Mouse (Mus musculus): ENCODE results near the gene Fbxl7. TPM values are rescaled to one million over a fixed set of nuclear protein-coding genes. Genes with fewer than 3 reads are reported as not detected.

Gene Fbxl7
- polyA plus RNA-seq, 1 experiment from 2014 or later, result 21.2 TPM

- no peaks in the 10 kb centered on the region for H3K4me1 ChIP-seq (replicated peaks; ENCODE audit: control insufficient read depth, insufficient read depth, low read length)
- H3K9me3 ChIP-seq (ENCODE audit: control insufficient read depth, low read length), result no peaks in the 10 kb centered on the region
- H3K4me3 ChIP-seq (ENCODE audit: low read depth, low read length), result no peak overlapping the region
- WGBS, result 90% methylated on average over 4 of the region's 4 CpGs
- ATAC-seq (replicated peaks; ENCODE audit: low FRiP score, low TSS enrichment, low read depth) (no peak), DNase-seq (ENCODE audit: low spot score) (no peak)
- H3K27me3 ChIP-seq (replicated peaks; ENCODE audit: control insufficient read depth, insufficient read depth, low read length), result no peaks in the 10 kb centered on the region
- no peak overlapping the region for H3K9ac ChIP-seq (ENCODE audit: low read length)
- H3K27ac ChIP-seq (ENCODE audit: low read depth), result no peak overlapping the region
- H3K36me3 ChIP-seq (ENCODE audit: control insufficient read depth, insufficient read depth, low read length), result no peaks in the 10 kb centered on the region
- no peak overlapping the region for H3K4me2 ChIP-seq (ENCODE audit: low read length)
Measured at GRCm38 (mm10) chr15:26642563-26642962, 252.8 kb downstream of the Fbxl7 start.

DNA sequence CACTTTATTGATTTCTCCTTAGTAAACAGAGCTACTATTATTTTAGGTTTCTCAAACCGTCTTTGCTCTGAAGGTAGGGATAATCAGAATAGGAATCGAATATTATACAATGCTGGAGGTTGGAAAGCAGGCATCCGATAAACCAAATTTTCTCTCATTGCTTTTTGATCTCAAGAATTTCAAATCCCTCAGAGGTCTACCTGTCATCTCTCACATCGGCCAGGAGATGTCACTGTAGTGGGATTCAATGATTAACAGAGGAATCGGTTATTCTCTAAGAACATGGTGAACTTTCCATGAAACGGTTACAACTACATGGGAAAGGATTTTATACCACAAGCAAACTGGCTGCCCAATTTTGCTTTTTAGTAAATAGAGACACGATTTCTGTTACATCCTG, 255.7 kb downstream of the Fbxl7 start:
- 68% methylated on average over 7 of the region's 7 CpGs for WGBS
- Histone ChIP-seq H3K27me3 (replicated peaks; ENCODE audit: control insufficient read depth, insufficient read depth, low read length) (no peaks in the 10 kb centered on the region), H3K4me2 (ENCODE audit: low read length) (no peak overlapping the region), H3K36me3 (ENCODE audit: control insufficient read depth, insufficient read depth, low read length) (no peaks in the 10 kb centered on the region), H3K27ac (ENCODE audit: low read depth) (no peak overlapping the region), H3K9ac (ENCODE audit: low read length) (no peak overlapping the region), H3K9me3 (ENCODE audit: control insufficient read depth, low read length) (no peaks in the 10 kb centered on the region), H3K4me3 (ENCODE audit: low read depth, low read length) (no peak overlapping the region), H3K4me1 (replicated peaks; ENCODE audit: control insufficient read depth, insufficient read depth, low read length) (no peaks in the 10 kb centered on the region)
- no peak for DNase-seq (ENCODE audit: low spot score)
- ATAC-seq (replicated peaks; ENCODE audit: low FRiP score, low TSS enrichment, low read depth), result no peak

DNA sequence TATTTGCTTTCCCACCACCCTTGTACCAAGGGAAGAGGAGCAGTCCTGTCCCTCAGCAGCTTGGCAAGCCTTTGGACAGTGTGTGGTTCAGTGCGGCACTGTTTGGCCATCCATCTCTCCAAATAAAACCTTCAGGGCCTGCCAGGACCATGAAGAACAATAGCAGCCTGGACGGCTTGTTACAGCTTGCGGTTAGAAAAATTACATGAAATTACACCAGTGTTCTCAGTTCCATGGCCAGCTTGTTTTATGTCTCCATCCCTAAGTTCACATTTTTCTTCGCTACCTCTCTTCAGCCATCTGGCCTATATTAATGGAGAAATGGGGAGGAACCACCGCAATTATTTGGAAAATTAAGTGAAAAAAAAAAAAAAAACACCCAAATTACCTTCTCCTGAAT, 259.8 kb downstream of the Fbxl7 start:
- no peak overlapping the region for H3K9ac ChIP-seq (ENCODE audit: low read length)
- H3K4me1 ChIP-seq (replicated peaks; ENCODE audit: control insufficient read depth, insufficient read depth, low read length), result no peaks in the 10 kb centered on the region
- no peak overlapping the region for H3K27ac ChIP-seq (ENCODE audit: low read depth)
- no peak for DNase-seq (ENCODE audit: low spot score)
- no peaks in the 10 kb centered on the region for H3K36me3 ChIP-seq (ENCODE audit: control insufficient read depth, insufficient read depth, low read length)
- no peak for ATAC-seq (replicated peaks; ENCODE audit: low FRiP score, low TSS enrichment, low read depth)
- WGBS, result 85% methylated on average over 5 of the region's 5 CpGs
- H3K4me3 ChIP-seq (ENCODE audit: low read depth, low read length), result no peak overlapping the region
- H3K27me3 ChIP-seq (replicated peaks; ENCODE audit: control insufficient read depth, insufficient read depth, low read length), result no peaks in the 10 kb centered on the region
- no peak overlapping the region for H3K4me2 ChIP-seq (ENCODE audit: low read length)
- H3K9me3 ChIP-seq (ENCODE audit: control insufficient read depth, low read length), result no peaks in the 10 kb centered on the region

DNA sequence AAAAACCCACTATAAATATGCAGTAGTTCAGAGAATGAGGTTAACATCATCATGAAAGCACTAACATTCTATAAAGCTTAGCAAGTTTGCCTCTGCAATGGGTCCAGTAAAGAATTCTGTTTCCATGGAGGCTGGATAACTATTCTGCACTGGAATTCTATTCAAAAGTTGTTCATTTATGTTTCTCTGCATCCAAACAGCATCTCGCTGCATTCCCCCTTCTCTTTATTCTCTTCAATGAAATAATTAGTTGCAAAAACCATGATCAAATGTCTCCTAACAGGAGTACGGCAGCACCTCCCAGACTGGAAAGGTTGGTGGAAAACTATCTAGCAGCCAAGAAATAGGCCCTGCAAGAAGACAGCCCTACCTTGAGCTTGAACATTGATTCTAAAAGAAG, 267.2 kb downstream of the Fbxl7 start:
- no peak overlapping the region for H3K9ac ChIP-seq (ENCODE audit: low read length)
- H3K9me3 ChIP-seq (ENCODE audit: control insufficient read depth, low read length), result no peaks in the 10 kb centered on the region
- H3K27ac ChIP-seq (ENCODE audit: low read depth), result no peak overlapping the region
- ATAC-seq (replicated peaks; ENCODE audit: low FRiP score, low TSS enrichment, low read depth) (no peak), DNase-seq (ENCODE audit: low spot score) (no peak)
- no peaks in the 10 kb centered on the region for H3K4me1 ChIP-seq (replicated peaks; ENCODE audit: control insufficient read depth, insufficient read depth, low read length)
- no peak overlapping the region for H3K4me2 ChIP-seq (ENCODE audit: low read length)
- WGBS, result 96% methylated on average over 2 of the region's 2 CpGs
- no peaks in the 10 kb centered on the region for H3K27me3 ChIP-seq (replicated peaks; ENCODE audit: control insufficient read depth, insufficient read depth, low read length)
- H3K36me3 ChIP-seq (ENCODE audit: control insufficient read depth, insufficient read depth, low read length), result no peaks in the 10 kb centered on the region
- no peak overlapping the region for H3K4me3 ChIP-seq (ENCODE audit: low read depth, low read length)

GRCm38 (mm10) chr15:26623242-26623641, 272.1 kb downstream of the Fbxl7 start:
- Histone ChIP-seq H3K9me3 (ENCODE audit: control insufficient read depth, low read length) (no peaks in the 10 kb centered on the region), H3K4me3 (ENCODE audit: low read depth, low read length) (no peak overlapping the region), H3K4me2 (ENCODE audit: low read length) (no peak overlapping the region), H3K36me3 (ENCODE audit: control insufficient read depth, insufficient read depth, low read length) (no peaks in the 10 kb centered on the region), H3K27ac (ENCODE audit: low read depth) (no peak overlapping the region), H3K27me3 (replicated peaks; ENCODE audit: control insufficient read depth, insufficient read depth, low read length) (no peaks in the 10 kb centered on the region), H3K4me1 (replicated peaks; ENCODE audit: control insufficient read depth, insufficient read depth, low read length) (peaks cover 19% of the 10 kb centered on the region), H3K9ac (ENCODE audit: low read length) (no peak overlapping the region)
- no peak for ATAC-seq (replicated peaks; ENCODE audit: low FRiP score, low TSS enrichment, low read depth)
- 93% methylated on average over 17 of the region's 17 CpGs for WGBS
- no peak for DNase-seq (ENCODE audit: low spot score)

DNA sequence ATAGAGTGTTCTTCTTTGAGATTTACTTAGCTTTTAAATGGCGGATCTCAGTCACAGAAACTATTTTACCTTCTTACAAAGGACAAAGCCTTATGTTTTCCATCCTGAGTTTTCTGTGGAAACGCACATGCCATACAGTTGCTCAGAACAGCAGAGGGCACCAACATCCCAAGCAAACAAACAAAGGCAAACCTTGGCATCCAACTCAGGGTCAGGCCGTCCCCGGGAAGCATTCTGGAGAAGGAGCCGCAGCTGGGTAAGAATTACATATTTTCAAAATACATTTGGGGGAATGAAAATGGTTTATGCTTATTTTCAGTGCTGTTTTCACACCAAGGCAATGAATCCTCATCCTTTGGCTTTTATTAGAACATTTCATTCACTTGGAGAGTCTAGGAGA, 275.1 kb downstream of the Fbxl7 start:
- no peaks in the 10 kb centered on the region for H3K9me3 ChIP-seq (ENCODE audit: control insufficient read depth, low read length)
- no peak overlapping the region for H3K27ac ChIP-seq (ENCODE audit: low read depth)
- no peaks in the 10 kb centered on the region for H3K27me3 ChIP-seq (replicated peaks; ENCODE audit: control insufficient read depth, insufficient read depth, low read length)
- H3K9ac ChIP-seq (ENCODE audit: low read length), result no peak overlapping the region
- no peak for ATAC-seq (replicated peaks; ENCODE audit: low FRiP score, low TSS enrichment, low read depth)
- H3K4me1 ChIP-seq (replicated peaks; ENCODE audit: control insufficient read depth, insufficient read depth, low read length), result peaks cover 19% of the 10 kb centered on the region
- H3K36me3 ChIP-seq (ENCODE audit: control insufficient read depth, insufficient read depth, low read length), result no peaks in the 10 kb centered on the region
- H3K4me2 ChIP-seq (ENCODE audit: low read length), result no peak overlapping the region
- no peak for DNase-seq (ENCODE audit: low spot score)
- 35% methylated on average over 5 of the region's 5 CpGs for WGBS
- no peak overlapping the region for H3K4me3 ChIP-seq (ENCODE audit: low read depth, low read length)

- no peaks in the 10 kb centered on the region for H3K27me3 ChIP-seq (replicated peaks; ENCODE audit: control insufficient read depth, insufficient read depth, low read length)
- no peaks in the 10 kb centered on the region for H3K9me3 ChIP-seq (ENCODE audit: control insufficient read depth, low read length)
- 32% methylated on average over 7 of the region's 7 CpGs for WGBS
- H3K4me1 ChIP-seq (replicated peaks; ENCODE audit: control insufficient read depth, insufficient read depth, low read length), result peaks cover 19% of the 10 kb centered on the region
- H3K9ac ChIP-seq (ENCODE audit: low read length), result no peak overlapping the region
- ATAC-seq (replicated peaks; ENCODE audit: low FRiP score, low TSS enrichment, low read depth) (0 out of 2 replicates have a peak, but pooled peaks have one; percentile 23), DNase-seq (ENCODE audit: low spot score) (peak; percentile 70)
- H3K4me3 ChIP-seq (ENCODE audit: low read depth, low read length), result no peak overlapping the region
- no peak overlapping the region for H3K4me2 ChIP-seq (ENCODE audit: low read length)
- no peaks in the 10 kb centered on the region for H3K36me3 ChIP-seq (ENCODE audit: control insufficient read depth, insufficient read depth, low read length)
- no peak overlapping the region for H3K27ac ChIP-seq (ENCODE audit: low read depth)
Measured at GRCm38 (mm10) chr15:26619221-26619620, 276.2 kb downstream of the Fbxl7 start.

DNA sequence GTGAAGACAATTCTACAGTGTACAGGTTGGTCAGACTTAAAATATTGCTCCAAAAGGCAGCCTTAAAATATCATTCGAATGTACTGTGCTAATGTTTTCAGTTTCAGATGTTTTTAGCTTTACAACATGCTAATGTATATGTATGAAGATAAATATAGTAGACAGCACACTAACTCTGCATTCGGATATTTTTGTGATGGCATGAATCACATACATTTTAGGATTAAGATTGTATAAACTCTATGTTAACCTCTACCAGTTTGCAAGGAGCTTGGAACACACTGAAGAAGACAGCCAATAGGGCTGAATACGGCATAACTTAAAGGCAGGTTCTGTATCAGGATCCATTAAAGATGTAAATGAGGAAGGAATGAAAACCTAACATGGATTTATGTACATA, 299.1 kb downstream of the Fbxl7 start:
- ATAC-seq (replicated peaks; ENCODE audit: low FRiP score, low TSS enrichment, low read depth) (no peak), DNase-seq (ENCODE audit: low spot score) (no peak)
- Histone ChIP-seq H3K4me2 (ENCODE audit: low read length) (no peak overlapping the region), H3K4me3 (ENCODE audit: low read depth, low read length) (no peak overlapping the region), H3K9me3 (ENCODE audit: control insufficient read depth, low read length) (no peaks in the 10 kb centered on the region), H3K4me1 (replicated peaks; ENCODE audit: control insufficient read depth, insufficient read depth, low read length) (0 out of 2 replicates have a peak, but pooled peaks cover 3% of the 10 kb centered on the region), H3K36me3 (ENCODE audit: control insufficient read depth, insufficient read depth, low read length) (no peaks in the 10 kb centered on the region), H3K27me3 (replicated peaks; ENCODE audit: control insufficient read depth, insufficient read depth, low read length) (no peaks in the 10 kb centered on the region), H3K9ac (ENCODE audit: low read length) (no peak overlapping the region), H3K27ac (ENCODE audit: low read depth) (no peak overlapping the region)
- 74% methylated on average over 3 of the region's 3 CpGs for WGBS

GRCm38 (mm10) chr15:26579947-26580709, 315.3 kb downstream of the Fbxl7 start:
- 38% methylated on average over 8 of the region's 8 CpGs for WGBS
- Histone ChIP-seq H3K4me1 (replicated peaks; ENCODE audit: control insufficient read depth, insufficient read depth, low read length) (no peaks in the 10 kb centered on the region), H3K4me3 (ENCODE audit: low read depth, low read length) (no peak overlapping the region), H3K9me3 (ENCODE audit: control insufficient read depth, low read length) (no peaks in the 10 kb centered on the region), H3K27ac (ENCODE audit: low read depth) (peak overlapping the region; percentile 49), H3K27me3 (replicated peaks; ENCODE audit: control insufficient read depth, insufficient read depth, low read length) (no peaks in the 10 kb centered on the region), H3K4me2 (ENCODE audit: low read length) (no peak overlapping the region), H3K9ac (ENCODE audit: low read length) (no peak overlapping the region), H3K36me3 (ENCODE audit: control insufficient read depth, insufficient read depth, low read length) (no peaks in the 10 kb centered on the region)
- ATAC-seq (replicated peaks; ENCODE audit: low FRiP score, low TSS enrichment, low read depth), result no peak
- no peak for DNase-seq (ENCODE audit: low spot score)

Measured in intestine, embryonic 14.5 days (tissue).